Mouse (Mus musculus) hindbrain, embryonic 14.5 days (tissue): ENCODE measurements around the gene Qpctl. TPM values are rescaled to one million over a fixed set of nuclear protein-coding genes. Genes with fewer than 3 reads are reported as not detected.
A peak's percentile ranks its signal among the peaks of the same experiment; 100 is the strongest.

Experiments used
- ATAC-seq: fragments of 200-750 bp; cut with Nextera tagmentation; 2 replicates; pipeline ENCODE4 v1.8.0; 2017; ENCODE audit warnings: moderate number of reproducible peaks, mild to moderate bottlenecking, moderate TSS enrichment, moderate library complexity; ENCODE audit not compliant: low FRiP score
- DNase-seq: peaks from one replicate; pipeline ENCODE4 v3.0.0-alpha.2; 2015; ENCODE audit warnings: low spot score
- H3K27ac ChIP-seq: fragments of 300-500 bp; sonication (generic); 2 replicates; pipeline ENCODE4 v1.5.1; 2014; ENCODE audit warnings: mild to moderate bottlenecking, moderate library complexity
- H3K27me3 ChIP-seq: fragments of 300-500 bp; sonication (generic); 2 replicates; pipeline ENCODE4 v1.6.1; 2014; ENCODE audit warnings: mild to moderate bottlenecking, low read length, mixed read lengths; ENCODE audit not compliant: control insufficient read depth, insufficient read depth
- H3K36me3 ChIP-seq: fragments of 300-500 bp; sonication (generic); replicated peaks from 2 replicates; pipeline ENCODE4 v1.6.1; 2014; ENCODE audit not compliant: control insufficient read depth, insufficient read depth
- H3K4me1 ChIP-seq: fragments of 300-500 bp; sonication (generic); replicated peaks from 2 replicates; pipeline ENCODE4 v1.6.1; 2014; ENCODE audit warnings: antibody characterized with exemption, low read length, mixed read lengths; ENCODE audit not compliant: control insufficient read depth, insufficient read depth
- H3K4me2 ChIP-seq: fragments of 300-500 bp; sonication (generic); replicated peaks from 2 replicates; pipeline ENCODE4 v1.6.1; 2014; ENCODE audit warnings: mild to moderate bottlenecking, moderate library complexity
- H3K4me3 ChIP-seq: fragments of 300-500 bp; sonication (generic); replicated peaks from 2 replicates; pipeline ENCODE4 v1.5.1; 2014; ENCODE audit warnings: mild to moderate bottlenecking, low read length
- H3K9ac ChIP-seq: fragments of 300-500 bp; sonication (generic); 2 replicates; pipeline ENCODE4 v1.6.1; 2014
- H3K9me3 ChIP-seq: fragments of 300-500 bp; sonication (generic); 2 replicates; pipeline ENCODE4 v1.6.1; 2016; ENCODE audit warnings: low read length; ENCODE audit not compliant: control insufficient read depth
- WGBS: fragments of 180-500 bp; shearing (Covaris S2); extraction: QIAGEN DNeasy Blood & Tissue Kit; methylation state at CpG from one replicate; pipeline ENCODE4 v1.1.7; 2014; 5-methylcytosine and 5-hydroxymethylcytosine counted together
- polyA plus RNA-seq: library from polyadenylated mRNA; unstranded; fragments of >200 nt; fragmentation: Nextera tagmentation; extraction: Ambion mirVana; gene quantifications from 2 replicates; pipeline ENCODE4 v1.2.1, GENCODE M21; 2014

Qpctl gene
- polyA plus RNA-seq, 1 experiment from 2014 or later, result 19.1 TPM

- Histone ChIP-seq H3K9me3 (no peaks in the 10 kb centered on the region), H3K9ac (no peak overlapping the region), H3K36me3 (no peaks in the 10 kb centered on the region), H3K4me3 (no peak overlapping the region), H3K27ac (no peak overlapping the region), H3K4me2 (no peak overlapping the region), H3K27me3 (peaks cover 29% of the 10 kb centered on the region), H3K4me1 (peaks cover 20% of the 10 kb centered on the region)
- 94% methylated on average over 3 of the region's 3 CpGs for WGBS
- ATAC-seq (no peak), DNase-seq (peak; percentile 20)
These were observed 17.9 kb upstream of the Qpctl start for GRCm38 (mm10) chr7:19166990-19167389.

GRCm38 (mm10) chr7:19165656-19166423 lies 16.7 kb upstream of the Qpctl start, which contains the start of gene Gipr:
Gene Gipr, minus strand, starts transcription at chr7:19166127.
- H3K27me3 ChIP-seq, result peaks cover 30% of the 10 kb centered on the region
- peak; percentile 29; the same call in 1 of the 2 replicates for ATAC-seq
- no peaks in the 10 kb centered on the region for H3K36me3 ChIP-seq
- H3K9ac ChIP-seq, result 0 out of 2 replicates have a peak within 1 kb of the TSS, but pooled peaks have one; percentile 22
- 14% methylated on average over 14 of the region's 14 CpGs for WGBS
- no peak within 1 kb of the TSS for H3K4me3 ChIP-seq
- H3K27ac ChIP-seq, result no peak within 1 kb of the TSS
- peak within 1 kb of the TSS; percentile 36 for H3K4me2 ChIP-seq
- H3K4me1 ChIP-seq, result peaks cover 15% of the 10 kb centered on the region; the same call in 1 of the 2 replicates
- DNase-seq, result peak; percentile 23
- no peaks in the 10 kb centered on the region for H3K9me3 ChIP-seq

GRCm38 (mm10) chr7:19164978-19165377 lies 15.9 kb upstream of the Qpctl start:
- no peaks in the 10 kb centered on the region for H3K9me3 ChIP-seq
- ATAC-seq, result no peak
- no peaks in the 10 kb centered on the region for H3K36me3 ChIP-seq
- no peak overlapping the region for H3K4me3 ChIP-seq
- peaks cover 38% of the 10 kb centered on the region for H3K27me3 ChIP-seq
- peaks cover 20% of the 10 kb centered on the region; the same call in 1 of the 2 replicates for H3K4me1 ChIP-seq
- WGBS, result 3% methylated on average over 13 of the region's 13 CpGs
- no peak overlapping the region for H3K9ac ChIP-seq
- no peak overlapping the region for H3K27ac ChIP-seq
- peak; percentile 24 for DNase-seq
- H3K4me2 ChIP-seq, result no peak overlapping the region

- Histone ChIP-seq H3K9me3 (no peaks in the 10 kb centered on the region), H3K36me3 (no peaks in the 10 kb centered on the region), H3K9ac (no peak overlapping the region), H3K4me2 (0 out of 2 replicates have a peak overlapping the region, but pooled peaks have one; percentile 1), H3K27me3 (peaks cover 45% of the 10 kb centered on the region), H3K27ac (no peak overlapping the region), H3K4me3 (no peak overlapping the region), H3K4me1 (peaks cover 24% of the 10 kb centered on the region; the same call in 1 of the 2 replicates)
- DNase-seq (peak; percentile 22), ATAC-seq (no peak)
- 0% methylated on average over 6 of the region's 6 CpGs for WGBS
These were observed 15.1 kb upstream of the Qpctl start for GRCm38 (mm10) chr7:19164189-19164588.

GRCm38 (mm10) chr7:19163752-19164151 lies 14.7 kb upstream of the Qpctl start:
- H3K4me1 ChIP-seq, result peaks cover 24% of the 10 kb centered on the region; the same call in 1 of the 2 replicates
- no peak overlapping the region for H3K27ac ChIP-seq
- DNase-seq (no peak), ATAC-seq (no peak)
- H3K9me3 ChIP-seq, result no peaks in the 10 kb centered on the region
- peaks cover 45% of the 10 kb centered on the region for H3K27me3 ChIP-seq
- 28% methylated on average over 12 of the region's 12 CpGs for WGBS
- H3K9ac ChIP-seq, result no peak overlapping the region
- H3K4me3 ChIP-seq, result no peak overlapping the region
- H3K4me2 ChIP-seq, result 0 out of 2 replicates have a peak overlapping the region, but pooled peaks have one; percentile 1
- no peaks in the 10 kb centered on the region for H3K36me3 ChIP-seq

GRCm38 (mm10) chr7:19162928-19163327 lies 13.8 kb upstream of the Qpctl start:
- H3K4me3 ChIP-seq, result no peak overlapping the region
- peaks cover 24% of the 10 kb centered on the region; the same call in 1 of the 2 replicates for H3K4me1 ChIP-seq
- H3K9me3 ChIP-seq, result no peaks in the 10 kb centered on the region
- no peak overlapping the region for H3K27ac ChIP-seq
- H3K4me2 ChIP-seq, result no peak overlapping the region
- DNase-seq (no peak), ATAC-seq (no peak)
- H3K27me3 ChIP-seq, result peaks cover 45% of the 10 kb centered on the region
- no peaks in the 10 kb centered on the region for H3K36me3 ChIP-seq
- H3K9ac ChIP-seq, result no peak overlapping the region
- WGBS, result 85% methylated on average over 7 of the region's 7 CpGs

- peak; percentile 26; the same call in 1 of the 2 replicates for ATAC-seq
These were observed 11.0 kb upstream of the Qpctl start for GRCm38 (mm10) chr7:19160115-19160514.

GRCm38 (mm10) chr7:19159411-19159810 lies 10.3 kb upstream of the Qpctl start:
- 15% methylated on average over 18 of the region's 18 CpGs for WGBS
- peak overlapping the region; percentile 32; the same call in 1 of the 2 replicates for H3K4me3 ChIP-seq

More at GRCm38 (mm10) chr7:19160115-19160514, 11.0 kb upstream of the Qpctl start:
- Histone ChIP-seq H3K9me3 (no peaks in the 10 kb centered on the region), H3K36me3 (peaks cover 1% of the 10 kb centered on the region; the same call in 1 of the 2 replicates), H3K4me3 (peak overlapping the region; percentile 32), H3K27ac (no peak overlapping the region), H3K4me2 (peak overlapping the region; percentile 55), H3K4me1 (peaks cover 17% of the 10 kb centered on the region; the same call in 1 of the 2 replicates), H3K27me3 (peaks cover 38% of the 10 kb centered on the region), H3K9ac (peak overlapping the region; percentile 58)
- DNase-seq, result peak; percentile 25
- under 1% methylated on average over 19 of the region's 20 CpGs for WGBS

GRCm38 (mm10) chr7:19158601-19159000 lies 9.5 kb upstream of the Qpctl start:
- H3K4me2 ChIP-seq, result no peak overlapping the region
- H3K9ac ChIP-seq, result no peak overlapping the region
- H3K27me3 ChIP-seq, result peaks cover 23% of the 10 kb centered on the region
- ATAC-seq (no peak), DNase-seq (no peak)
- 65% methylated on average over 11 of the region's 11 CpGs for WGBS
- peaks cover 16% of the 10 kb centered on the region for H3K36me3 ChIP-seq
- no peaks in the 10 kb centered on the region for H3K9me3 ChIP-seq
- no peak overlapping the region for H3K4me3 ChIP-seq
- H3K27ac ChIP-seq, result no peak overlapping the region
- 0 out of 2 replicates have a peak, but pooled peaks cover 8% of the 10 kb centered on the region for H3K4me1 ChIP-seq

More at GRCm38 (mm10) chr7:19159411-19159810, 10.3 kb upstream of the Qpctl start:
- Histone ChIP-seq H3K4me2 (peak overlapping the region; percentile 55), H3K9me3 (no peaks in the 10 kb centered on the region), H3K9ac (no peak overlapping the region), H3K36me3 (peaks cover 8% of the 10 kb centered on the region; the same call in 1 of the 2 replicates), H3K4me1 (peaks cover 11% of the 10 kb centered on the region; the same call in 1 of the 2 replicates), H3K27me3 (peaks cover 31% of the 10 kb centered on the region), H3K27ac (no peak overlapping the region)
- ATAC-seq, result no peak
- DNase-seq, result no peak
